Mouse (Mus musculus): Measurements from ENCODE around the gene Clcn1.

DNA sequence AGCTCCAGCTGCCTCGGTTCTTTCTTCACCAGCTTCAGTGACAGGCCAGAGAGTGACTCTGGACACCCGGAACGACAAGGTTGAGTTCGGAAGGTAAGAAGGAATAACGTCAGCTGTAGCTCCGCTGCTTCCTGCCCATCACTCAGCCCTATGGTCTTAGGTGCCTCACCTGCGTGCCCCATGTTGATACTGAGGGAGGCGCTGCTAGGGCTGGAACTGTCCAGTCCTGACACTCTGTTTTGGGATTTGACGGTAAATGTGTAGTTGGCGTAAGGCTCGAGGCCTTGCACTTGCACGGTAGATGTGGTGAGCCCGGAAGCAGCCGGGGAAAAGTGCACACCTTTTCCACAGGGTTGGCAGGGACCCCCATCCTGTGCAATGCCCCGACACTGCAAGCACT lies 78.1 kb downstream of the Clcn1 start:
- no peak for TF ChIP-seq GATA1 (IDR thresholded peaks at IDR 0.05; ENCODE audit: borderline replicate concordance, low read length)
- no peak for TF ChIP-seq CTCF (IDR thresholded peaks at IDR 0.05; ENCODE audit: low read depth, low read length)
- TF ChIP-seq TAL1 (conservative IDR thresholded peaks at IDR 0.05; ENCODE audit: low read depth, low read length): no peak
- TF ChIP-seq GATA2 (IDR thresholded peaks at IDR 0.05; ENCODE audit: borderline replicate concordance, low read depth, low read length): no peak

All from G1E (cell line).